22 mouse cellular contexts compared by ENCODE assay signal in genomic region chr1:183921262-183921661, GRCm38 (mm10).
DNase-seq lines count a peak whose midpoint lies in the region; ATAC-seq and TF ChIP-seq lines count a peak whose summit lies in the region.
"Had no signal": no experiment of that assay in that cellular context is flagged by ENCODE, and none has a peak within 500 bp of the region (broad histone marks: within the 10 kb centered on the region; RNA-seq: fewer than 3 reads in every experiment).

No protein-coding gene starts in this region.

- DNase-seq in adrenal gland, adult 2 months = peak; percentile 32
- DNase-seq in adrenal gland, postnatal 14 days = no peak
- peak; percentile 22 for DNase-seq in lung, postnatal 0 days (ENCODE audit: low spot score)
- DNase-seq in lung, postnatal 10 days = no peak
- no peak for DNase-seq in left cerebral cortex, adult 11 months (ENCODE audit: low spot score)
- DNase-seq in urinary bladder, postnatal 25 days (ENCODE audit: low spot score) = no peak
- DNase-seq in cerebellum, adult 18-20 months = no peak
- DNase-seq: adrenal gland, postnatal 10 days; cerebellum, adult 2 months; cerebellum, postnatal 10 days; embryo, embryonic 11 days; gastrocnemius, postnatal 36 days; heart, adult 11 months; heart, postnatal 14 days; kidney, adult 18-20 months had no signal

- H3K4me3 ChIP-seq in lung, postnatal 0 days (ENCODE audit: low read depth, low read length) = no peak overlapping the region
- H3K4me3 ChIP-seq in embryonic fibroblast, embryonic 13.5 days (ENCODE audit: insufficient read depth, low read length) = no peak overlapping the region
- H3K4me3 ChIP-seq: embryonic facial prominence, embryonic 12.5 days; forebrain, embryonic 10.5 days; hindbrain, embryonic 13.5 days had no signal

- H3K9me3 ChIP-seq in lung, postnatal 0 days (ENCODE audit: low read length) = no peaks in the 10 kb centered on the region
- H3K9me3 ChIP-seq: embryonic facial prominence, embryonic 12.5 days; forebrain, embryonic 10.5 days; hindbrain, embryonic 13.5 days had no signal

- H3K27me3 ChIP-seq in lung, postnatal 0 days (replicated peaks; ENCODE audit: insufficient read depth, low read length) = no peaks in the 10 kb centered on the region
- H3K27me3 ChIP-seq: embryonic facial prominence, embryonic 12.5 days; hindbrain, embryonic 13.5 days; Patski had no signal

- no peak for ATAC-seq in lung, postnatal 0 days
- ATAC-seq: forebrain, embryonic 14.5 days; hindbrain, postnatal 0 days; Patski had no signal

- no peaks in the 10 kb centered on the region for H3K4me1 ChIP-seq in lung, postnatal 0 days (ENCODE audit: insufficient read depth, low read depth, low read length)
- H3K4me1 ChIP-seq in embryonic fibroblast, embryonic 13.5 days (ENCODE audit: control insufficient read depth, insufficient read depth, low read length) = peaks cover 9% of the 10 kb centered on the region
- H3K4me1 ChIP-seq: embryonic facial prominence, embryonic 12.5 days; forebrain, embryonic 10.5 days; hindbrain, embryonic 13.5 days had no signal

- no peak for TF ChIP-seq EP300 in lung, postnatal 0 days (IDR thresholded peaks at IDR 0.05)

- WGBS in lung, postnatal 0 days = 58% methylated on average over 2 of the region's 2 CpGs

- no peak overlapping the region for H3K27ac ChIP-seq in lung, postnatal 0 days (ENCODE audit: low read length)
- H3K27ac ChIP-seq in embryonic fibroblast, embryonic 13.5 days (ENCODE audit: insufficient read depth, low read length) = peak overlapping the region; percentile 93
- H3K27ac ChIP-seq: embryonic facial prominence, embryonic 12.5 days; forebrain, embryonic 10.5 days; hindbrain, embryonic 13.5 days; hindbrain, postnatal 0 days had no signal

- TF ChIP-seq POLR2A in embryonic fibroblast, embryonic 13.5 days (IDR thresholded peaks at IDR 0.05; ENCODE audit: low read depth, low read length) = no peak

- no peaks in the 10 kb centered on the region for H3K36me3 ChIP-seq in lung, postnatal 0 days (ENCODE audit: insufficient read depth, low read length)
- H3K36me3 ChIP-seq: embryonic facial prominence, embryonic 12.5 days; forebrain, embryonic 10.5 days; hindbrain, embryonic 13.5 days had no signal

- TF ChIP-seq CTCF in lung, postnatal 0 days (IDR thresholded peaks at IDR 0.05) = no peak
- no peak for TF ChIP-seq CTCF in embryonic fibroblast, embryonic 13.5 days (IDR thresholded peaks at IDR 0.05; ENCODE audit: borderline replicate concordance, insufficient read depth, low read length)

- H3K4me2 ChIP-seq in lung, postnatal 0 days (replicated peaks; ENCODE audit: low read depth, low read length) = no peak overlapping the region
- H3K4me2 ChIP-seq: embryonic facial prominence, embryonic 12.5 days; hindbrain, embryonic 13.5 days had no signal

- H3K9ac ChIP-seq in lung, postnatal 0 days (replicated peaks; ENCODE audit: low read depth) = no peak overlapping the region
- H3K9ac ChIP-seq: embryonic facial prominence, embryonic 12.5 days; hindbrain, embryonic 13.5 days had no signal

Comparison
In these comparisons a context has a peak if more than half of its experiments do, and no peak if none do; other contexts are left out.
1. DNase-seq: peak in adrenal gland, adult 2 months (single experiment) and lung, postnatal 0 days (single experiment); none in adrenal gland, postnatal 14 days (single experiment), lung, postnatal 10 days (single experiment), left cerebral cortex, adult 11 months (single experiment), urinary bladder, postnatal 25 days (single experiment) and cerebellum, adult 18-20 months (0 of 2).